8 mouse cellular contexts compared by ENCODE assay signal in the genomic region with DNA sequence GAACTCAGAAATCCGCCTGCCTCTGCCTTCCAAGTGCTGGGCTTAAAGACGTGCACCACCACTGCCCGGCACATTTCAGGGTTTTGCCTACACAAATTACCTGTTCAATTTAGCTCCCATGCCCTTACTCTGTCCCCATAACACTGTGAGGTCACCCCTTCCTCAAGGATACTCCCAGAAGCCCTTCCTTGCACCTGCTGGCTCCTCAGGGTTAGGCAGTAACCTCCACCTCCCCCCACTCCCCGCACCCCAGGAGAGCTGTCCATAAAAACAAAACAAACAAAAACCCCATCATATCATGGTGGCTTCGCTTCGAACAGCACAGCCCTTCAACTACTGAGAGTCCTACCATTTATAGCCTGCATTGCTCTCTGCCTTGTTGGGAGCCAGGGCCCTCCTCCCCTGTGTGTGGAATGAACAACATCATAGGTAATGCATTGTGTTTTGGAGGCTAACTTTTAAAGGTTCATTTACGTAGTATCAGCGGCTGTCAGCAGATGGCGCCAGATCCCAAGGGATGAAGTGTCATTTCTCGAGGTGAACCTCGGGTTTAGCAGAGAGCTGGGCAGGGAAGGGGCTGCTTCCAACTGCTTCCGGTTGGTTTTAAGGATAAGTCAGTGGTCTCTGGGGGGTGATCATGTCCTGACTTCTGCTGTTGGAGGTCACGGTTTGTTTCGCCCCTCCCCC. TPM values are rescaled to one million over a fixed set of nuclear protein-coding genes. Genes with fewer than 3 reads are reported as not detected.
A peak's percentile ranks its signal among the peaks of the same experiment; 100 is the strongest.
DNase-seq lines count a peak whose midpoint lies in the region; ATAC-seq and TF ChIP-seq lines count a peak whose summit lies in the region.

No protein-coding gene starts in this region.

- TF ChIP-seq POLR2A in lung, adult 2 months (IDR thresholded peaks at IDR 0.05; ENCODE audit: borderline replicate concordance, extremely low read depth, low read depth, low read length) = no peak

- peaks cover 18% of the 10 kb centered on the region for H3K27me3 ChIP-seq in forebrain, embryonic 10.5 days (ENCODE audit: poor library complexity, severe bottlenecking)
- no peaks in the 10 kb centered on the region; the same call in 1 of the 2 replicates for H3K27me3 ChIP-seq in heart, embryonic 16.5 days (ENCODE audit: control insufficient read depth, insufficient read depth, low read length)
- H3K27me3 ChIP-seq in neural tube, embryonic 15.5 days (replicated peaks) = peaks cover 7% of the 10 kb centered on the region

- peak overlapping the region; percentile 43 for H3K4me2 ChIP-seq in heart, embryonic 16.5 days (ENCODE audit: low read depth, low read length)
- H3K4me2 ChIP-seq in neural tube, embryonic 15.5 days = peak overlapping the region; percentile 51

- H3K36me3 ChIP-seq in forebrain, embryonic 10.5 days (replicated peaks) = no peaks in the 10 kb centered on the region
- H3K36me3 ChIP-seq in heart, embryonic 16.5 days (ENCODE audit: control insufficient read depth, insufficient read depth) = no peaks in the 10 kb centered on the region
- no peaks in the 10 kb centered on the region for H3K36me3 ChIP-seq in neural tube, embryonic 15.5 days

- peak; percentile 80 for TF ChIP-seq CTCF in lung, adult 2 months (IDR thresholded peaks at IDR 0.05; ENCODE audit: insufficient read depth, low read length)

- peaks cover 7% of the 10 kb centered on the region; the same call in 1 of the 2 replicates for H3K4me1 ChIP-seq in forebrain, embryonic 10.5 days
- H3K4me1 ChIP-seq in heart, embryonic 16.5 days (ENCODE audit: control insufficient read depth, insufficient read depth, low read length) = 0 out of 2 replicates have a peak, but pooled peaks cover 2% of the 10 kb centered on the region
- H3K4me1 ChIP-seq in lung, adult 2 months (ENCODE audit: control insufficient read depth, insufficient read depth, low read length) = no peaks in the 10 kb centered on the region
- H3K4me1 ChIP-seq in neural tube, embryonic 15.5 days = 0 out of 2 replicates have a peak, but pooled peaks cover 2% of the 10 kb centered on the region

- H3K9me3 ChIP-seq in forebrain, embryonic 10.5 days = no peaks in the 10 kb centered on the region
- no peaks in the 10 kb centered on the region for H3K9me3 ChIP-seq in heart, embryonic 16.5 days (replicated peaks; ENCODE audit: control insufficient read depth, low read length)
- no peaks in the 10 kb centered on the region for H3K9me3 ChIP-seq in neural tube, embryonic 15.5 days (replicated peaks)

- H3K9ac ChIP-seq in heart, embryonic 16.5 days (ENCODE audit: low read length) = no peak overlapping the region
- no peak overlapping the region for H3K9ac ChIP-seq in neural tube, embryonic 15.5 days (replicated peaks)

- no peak overlapping the region for H3K27ac ChIP-seq in forebrain, embryonic 10.5 days
- no peak overlapping the region for H3K27ac ChIP-seq in heart, embryonic 16.5 days (ENCODE audit: low read length)
- no peak overlapping the region for H3K27ac ChIP-seq in neural tube, embryonic 15.5 days (replicated peaks)

- peak overlapping the region; percentile 10; the same call in 1 of the 2 replicates for H3K4me3 ChIP-seq in forebrain, embryonic 10.5 days
- no peak overlapping the region for H3K4me3 ChIP-seq in heart, embryonic 16.5 days (ENCODE audit: low read length)
- H3K4me3 ChIP-seq in lung, adult 2 months (replicated peaks; ENCODE audit: extremely low read depth, low read depth, low read length) = no peak overlapping the region
- H3K4me3 ChIP-seq in neural tube, embryonic 15.5 days (replicated peaks) = peak overlapping the region; percentile 10; the same call in 1 of the 2 replicates

- WGBS in forebrain, embryonic 10.5 days = 27% methylated on average over 14 of the region's 14 CpGs
- 24% methylated on average over 14 of the region's 14 CpGs for WGBS in heart, embryonic 16.5 days
- WGBS in lung, adult 2 months = 24% methylated on average over 14 of the region's 14 CpGs
- WGBS in neural tube, embryonic 15.5 days = 24% methylated on average over 14 of the region's 14 CpGs

- ATAC-seq in heart, embryonic 16.5 days (replicated peaks; ENCODE audit: extremely low read depth, insufficient read depth, low FRiP score) = no peak
- ATAC-seq in neural tube, embryonic 15.5 days (ENCODE audit: low FRiP score) = peak; percentile 54

- DNase-seq in ES-CJ7 (ENCODE audit: low read depth, low spot score) = peak; percentile 87
- DNase-seq in c-Kit-positive CD71-positive TER-119-negative erythroid progenitor cells, embryonic 14.5 days (ENCODE audit: low read depth) = peak; percentile 76
- peak; percentile 83 for DNase-seq in forebrain, embryonic 10.5 days (ENCODE audit: extremely low spot score, low spot score)
- DNase-seq in kidney, postnatal 25 days = peak; percentile 75 to 89
- peak; percentile 80 for DNase-seq in lung, adult 2 months
- peak; percentile 14 to 30 for DNase-seq in thymus, adult 18-20 months

RNA-seq across cellular contexts. Expression of a gene that starts 42.8 kb away (rescaled TPM):
- polyA plus RNA-seq in forebrain, embryonic 10.5 days (2016; fragmentation: Nextera tagmentation; extraction: Ambion mirVana) = 149 and 150 TPM in 2 replicates
- 83.4 and 86.0 TPM in 2 replicates for polyA plus RNA-seq in heart, embryonic 16.5 days (2015; fragmentation: Nextera tagmentation; extraction: Ambion mirVana)
- polyA plus RNA-seq in lung, adult 2 months (2012; rRNA removed) = 35.2 and 52.8 TPM in 2 replicates
- 107 and 115 TPM in 2 replicates for polyA plus RNA-seq in neural tube, embryonic 15.5 days (2015; fragmentation: Nextera tagmentation; extraction: Ambion mirVana)

RNA-seq across cellular contexts. Expression of a gene that starts 58.0 kb away (rescaled TPM):
- polyA plus RNA-seq in forebrain, embryonic 10.5 days (2016; fragmentation: Nextera tagmentation; extraction: Ambion mirVana) = 20.7 and 22.4 TPM in 2 replicates
- polyA plus RNA-seq in heart, embryonic 16.5 days (2015; fragmentation: Nextera tagmentation; extraction: Ambion mirVana) = 21.8 and 24.9 TPM in 2 replicates
- polyA plus RNA-seq in lung, adult 2 months (2012; rRNA removed) = 7.8 and 8.6 TPM in 2 replicates
- polyA plus RNA-seq in neural tube, embryonic 15.5 days (2015; fragmentation: Nextera tagmentation; extraction: Ambion mirVana) = 25.7 and 31.7 TPM in 2 replicates

Comparison
In these comparisons a context has a peak if more than half of its experiments do, and no peak if none do; other contexts are left out.
1. DNase-seq: peak in every context shown above with its lines; median percentile 87 in ES-CJ7; 83 in forebrain, embryonic 10.5 days; 82 in kidney, postnatal 25 days; 80 in lung, adult 2 months; 76 in c-Kit-positive CD71-positive TER-119-negative erythroid progenitor cells, embryonic 14.5 days; 22 in thymus, adult 18-20 months.
2. H3K4me3 ChIP-seq: peak in forebrain, embryonic 10.5 days (single experiment) and neural tube, embryonic 15.5 days (single experiment); none in heart, embryonic 16.5 days (single experiment) and lung, adult 2 months (single experiment).